Mouse (Mus musculus) bone marrow, adult 2 months (tissue): ENCODE data around the gene Atg10.

Experiments used
- CTCF ChIP-seq: fragments of 200-500 bp; IDR thresholded peaks from 2 replicates; pipeline ENCODE4 v1.5.1; 2011; ENCODE audit warnings: low read length, control low read depth; ENCODE audit not compliant: control insufficient read depth, insufficient read depth
- POLR2A ChIP-seq: fragments of 200-500 bp; IDR thresholded peaks from 2 replicates; pipeline ENCODE4 v1.6.1; 2011; ENCODE audit warnings: low read depth, mild to moderate bottlenecking, control low read depth, low read length, borderline replicate concordance; ENCODE audit not compliant: control insufficient read depth

GRCm38 (mm10) chr13:91107308-91107946, 116.3 kb downstream of the Atg10 start:
- TF ChIP-seq POLR2A (no peak), CTCF (no peak)
